Mouse (Mus musculus): ENCODE measurements at regions not wholly inside any gene's neighbourhood (a gene's known extent, or its start where the extent isn't known, plus 50 kb on each side); places are given as distances from the start of the nearest gene placed in this dataset.

GRCm38 (mm10) chr4:8291528-8292492 is 53.0 kb upstream of the Car8 start:
- H3K27me3 ChIP-seq (ENCODE audit: control insufficient read depth in 1 of 2, insufficient read depth in 2 of 2, low read length in 2 of 2) = no peaks in the 10 kb centered on the region
- H3K4me3 ChIP-seq (ENCODE audit: control insufficient read depth in 1 of 2, insufficient read depth in 1 of 2, low read depth in 2 of 2, low read length in 2 of 2) = no peak overlapping the region
- TF ChIP-seq SMC3 (IDR thresholded peaks at IDR 0.05; ENCODE audit: low read depth, low read length) (no peak), POLR2AphosphoS5 (IDR thresholded peaks at IDR 0.05; ENCODE audit: borderline replicate concordance, low read depth, low read length) (no peak), ZMIZ1 (IDR thresholded peaks at IDR 0.05; ENCODE audit: low read depth, low read length) (no peak), CTCF (IDR thresholded peaks at IDR 0.05 in 2 of 3, conservative IDR thresholded peaks at IDR 0.05 in 1 of 3; ENCODE audit: control insufficient read depth in 1 of 3, insufficient read depth in 1 of 3, low read depth in 2 of 3, low read length in 3 of 3, poor library complexity in 1 of 3, severe bottlenecking in 1 of 3) (no peak), SIN3A (IDR thresholded peaks at IDR 0.05; ENCODE audit: low read length) (no peak), TCF12 (IDR thresholded peaks at IDR 0.05; ENCODE audit: low read depth, low read length) (no peak)
- H3K4me1 ChIP-seq (ENCODE audit: control insufficient read depth in 1 of 2, insufficient read depth in 2 of 2, low read length in 2 of 2) = no peaks in the 10 kb centered on the region; a peak in 1 of 4 replicates
- DNase-seq (ENCODE audit: low read depth, low spot score) = no peak
- no peaks in the 10 kb centered on the region for H3K9me3 ChIP-seq (replicated peaks; ENCODE audit: insufficient read depth, low read length)
- H3K36me3 ChIP-seq (ENCODE audit: control insufficient read depth in 1 of 2, insufficient read depth in 2 of 2, low read length in 2 of 2) = peaks cover 0 to 2% of the 10 kb centered on the region in 2 experiments; a peak in 1 of 4 replicates
- no peak overlapping the region for H3K9ac ChIP-seq (ENCODE audit: control insufficient read depth, low read depth, low read length, poor library complexity, severe bottlenecking)
- H3K79me2 ChIP-seq (ENCODE audit: control insufficient read depth, insufficient read depth, low read length, poor library complexity) = no peaks in the 10 kb centered on the region
- no peak overlapping the region for H3K27ac ChIP-seq (ENCODE audit: control insufficient read depth, low read depth, low read length)

- TF ChIP-seq USF1 (IDR thresholded peaks at IDR 0.05; ENCODE audit: low read depth, low read length) = no peak
- TF ChIP-seq EP300 (IDR thresholded peaks at IDR 0.05; ENCODE audit: low read depth in 1 of 2, low read length in 2 of 2) = peak in 1 of 2 experiments; percentile 23; a peak in 2 of 4 replicates
- TF ChIP-seq GATA1 (IDR thresholded peaks at IDR 0.05; ENCODE audit: low read depth, low read length) = peak; percentile 25; the same call in 1 of the 2 replicates
- Histone ChIP-seq H3K4me3 (ENCODE audit: control insufficient read depth in 1 of 2, insufficient read depth in 1 of 2, low read depth in 2 of 2, low read length in 2 of 2) (no peak overlapping the region), H3K27me3 (ENCODE audit: control insufficient read depth in 1 of 2, insufficient read depth in 2 of 2, low read length in 2 of 2) (no peaks in the 10 kb centered on the region), H3K4me1 (ENCODE audit: control insufficient read depth in 1 of 2, insufficient read depth in 2 of 2, low read length in 2 of 2) (no peaks in the 10 kb centered on the region; a peak in 1 of 4 replicates), H3K9me3 (replicated peaks; ENCODE audit: insufficient read depth, low read length) (no peaks in the 10 kb centered on the region), H3K36me3 (ENCODE audit: control insufficient read depth in 1 of 2, insufficient read depth in 2 of 2, low read length in 2 of 2) (peaks cover 0 to 2% of the 10 kb centered on the region in 2 experiments; a peak in 1 of 4 replicates), H3K79me2 (ENCODE audit: control insufficient read depth, insufficient read depth, low read length, poor library complexity) (no peaks in the 10 kb centered on the region), H3K27ac (ENCODE audit: control insufficient read depth, low read depth, low read length) (no peak overlapping the region), H3K9ac (ENCODE audit: control insufficient read depth, low read depth, low read length, poor library complexity, severe bottlenecking) (no peak overlapping the region)
- peak; percentile 28 for DNase-seq (ENCODE audit: low read depth, low spot score)
Observed at GRCm38 (mm10) chr4:8289901-8290300, 51.1 kb upstream of the Car8 start.

Data from MEL (cell line).